Mouse (Mus musculus) C2C12 (cell line): Measurements from ENCODE around the gene Zfp574. TPM values are rescaled to one million over a fixed set of nuclear protein-coding genes. Genes with fewer than 3 reads are reported as not detected.

ENCODE experiments used
- H3K27me3 ChIP-seq: one replicate; pipeline ENCODE4 v1.6.1; 2011; ENCODE audit not compliant: control insufficient read depth, insufficient read depth, insufficient read length
- H3K36me3 ChIP-seq: one replicate; pipeline ENCODE4 v1.6.1; 2011; ENCODE audit not compliant: control insufficient read depth, insufficient read depth
- H3K4me3 ChIP-seq: one replicate; pipeline ENCODE4 v1.5.1; 2011; ENCODE audit warnings: mild to moderate bottlenecking, control low read depth; ENCODE audit not compliant: poor library complexity, insufficient read depth, severe bottlenecking
- H3K79me2 ChIP-seq: one replicate; pipeline ENCODE4 v1.6.1; 2011; ENCODE audit not compliant: control insufficient read depth, insufficient read depth
- H3K79me3 ChIP-seq: one replicate; pipeline ENCODE4 v1.6.1; 2011; ENCODE audit warnings: low read depth, control low read depth
- H3ac ChIP-seq: one replicate; pipeline ENCODE3; 2011; ENCODE audit warnings: low read depth; ENCODE audit not compliant: control insufficient read depth, insufficient read length
- CEBPB ChIP-seq: IDR thresholded peaks from one replicate; pipeline ENCODE4 v1.6.1; 2011; ENCODE audit warnings: low read depth, mild to moderate bottlenecking, control low read depth, moderate library complexity
- CTCF ChIP-seq: IDR thresholded peaks from one replicate; pipeline ENCODE4 v1.5.1; 2011; ENCODE audit not compliant: control insufficient read depth, insufficient read depth, insufficient read length
- FOSL1 ChIP-seq: IDR thresholded peaks from one replicate; pipeline ENCODE4 v1.8.0; 2011; ENCODE audit warnings: mild to moderate bottlenecking, low read length; ENCODE audit not compliant: poor library complexity, insufficient read depth, severe bottlenecking
- MAX ChIP-seq: IDR thresholded peaks from one replicate; pipeline ENCODE4 v1.6.1; 2011; ENCODE audit warnings: mild to moderate bottlenecking, control low read depth
- MYOD1 ChIP-seq: IDR thresholded peaks from one replicate; pipeline ENCODE4 v1.6.1; 2011; ENCODE audit warnings: low read depth; ENCODE audit not compliant: control insufficient read depth, insufficient read length
- MYOG ChIP-seq: IDR thresholded peaks from one replicate; pipeline ENCODE4 v1.6.1; 2011; ENCODE audit not compliant: control insufficient read depth, insufficient read length; ENCODE audit errors: extremely low read depth
- USF1 ChIP-seq: IDR thresholded peaks from one replicate; pipeline ENCODE4 v1.6.1; 2011; ENCODE audit warnings: low read depth, mild to moderate bottlenecking, control low read depth, moderate library complexity
- polyA plus RNA-seq: library from polyadenylated mRNA; unstranded; fragments of >200 nt; fragmentation: generic; extraction: Trizol; gene quantifications from one replicate; pipeline ENCODE4 v1.2.1, GENCODE M21; 2012; ENCODE audit warnings: missing spikeins

Zfp574 gene
- polyA plus RNA-seq, 1 experiment, result 15.5 TPM

DNA sequence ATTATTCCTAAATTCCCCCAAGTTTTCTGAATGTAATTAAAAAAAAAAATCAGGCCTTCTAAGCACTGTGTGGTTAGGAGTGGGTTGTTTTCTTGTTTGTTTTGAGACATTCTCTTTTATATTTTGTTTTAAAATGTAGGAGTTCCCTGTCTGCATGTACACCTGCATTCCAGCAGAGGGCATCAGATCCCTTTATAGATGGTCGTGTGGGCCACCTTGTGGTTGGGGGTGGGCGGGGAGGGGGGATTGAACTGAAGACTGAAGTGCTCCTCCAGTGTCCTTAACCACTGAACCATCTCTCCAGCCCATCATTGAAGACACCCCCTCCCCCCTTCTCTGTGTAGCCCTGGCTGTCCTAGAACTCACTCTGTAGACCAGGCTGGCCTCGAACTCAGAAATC lies 14.3 kb downstream of the Zfp574 start:
- Histone ChIP-seq H3K36me3 (peaks cover 25% of the 10 kb centered on the region), H3K4me3 (no peak overlapping the region), H3ac (no peak overlapping the region), H3K27me3 (no peaks in the 10 kb centered on the region), H3K79me3 (peaks cover 2% of the 10 kb centered on the region), H3K79me2 (peaks cover 8% of the 10 kb centered on the region)
- TF ChIP-seq MYOD1 (no peak), MYOG (no peak), FOSL1 (no peak), CTCF (no peak)

DNA sequence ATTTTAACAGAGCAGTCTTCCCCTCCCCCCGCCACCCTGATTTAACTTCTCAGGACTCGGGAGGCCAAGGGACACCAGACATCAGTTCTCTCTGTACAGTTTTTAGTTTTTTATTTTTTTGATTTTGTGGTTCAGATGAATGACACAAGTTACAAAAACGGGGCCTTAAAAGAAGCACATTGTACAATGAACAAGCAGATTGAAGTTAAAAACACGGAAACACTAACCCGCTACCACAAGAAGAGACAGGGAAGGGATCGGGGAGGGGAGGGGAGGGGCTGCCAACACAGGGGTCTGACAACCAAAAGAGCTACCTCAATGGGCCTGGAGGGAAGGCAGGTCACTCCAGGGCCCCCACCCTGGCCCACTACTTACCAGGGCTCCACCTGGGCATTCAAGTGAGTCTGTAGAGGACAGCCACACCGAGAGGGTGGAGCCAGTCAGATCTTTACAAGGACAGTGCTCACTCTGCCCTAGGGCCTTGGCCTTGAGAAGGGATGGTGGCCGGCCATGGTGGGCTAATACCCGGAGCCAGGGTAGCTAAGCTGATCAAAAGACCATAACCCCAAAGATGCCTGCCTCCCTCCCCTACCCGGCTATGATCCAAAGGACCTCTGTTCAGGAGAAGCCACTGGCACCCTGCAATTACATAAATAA lies 15.0 kb downstream of the Zfp574 start:
- Histone ChIP-seq H3K27me3 (no peaks in the 10 kb centered on the region), H3K79me2 (peaks cover 1% of the 10 kb centered on the region), H3K36me3 (peaks cover 18% of the 10 kb centered on the region), H3K4me3 (no peak overlapping the region), H3ac (no peak overlapping the region), H3K79me3 (peaks cover 2% of the 10 kb centered on the region)
- no peak for TF ChIP-seq MAX
- no peak for TF ChIP-seq CTCF
- no peak for TF ChIP-seq FOSL1
- no peak for TF ChIP-seq MYOG
- no peak for TF ChIP-seq USF1
- TF ChIP-seq CEBPB, result no peak
- TF ChIP-seq MYOD1, result no peak

DNA sequence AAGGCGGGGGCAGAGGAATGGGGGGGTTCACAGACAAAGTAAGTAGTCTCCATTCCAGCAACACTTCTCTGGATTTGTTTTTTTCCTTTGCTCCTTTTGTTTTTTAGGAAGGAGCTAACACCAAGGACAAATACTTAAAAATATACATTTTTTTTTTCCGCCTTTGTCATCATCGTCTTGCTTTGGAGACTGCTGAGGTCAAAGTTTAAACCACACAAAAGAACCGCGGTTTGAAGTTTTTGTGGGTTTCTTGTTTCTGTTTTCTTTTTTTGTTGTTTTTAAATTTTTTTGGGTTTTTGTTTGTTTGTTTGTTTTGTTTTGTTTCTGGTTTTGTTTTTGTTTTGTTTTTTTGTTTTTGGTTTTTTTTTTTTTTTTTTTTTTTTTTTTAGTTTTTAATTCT lies 15.6 kb downstream of the Zfp574 start:
- Histone ChIP-seq H3ac (no peak overlapping the region), H3K36me3 (peaks cover 13% of the 10 kb centered on the region), H3K79me2 (no peaks in the 10 kb centered on the region), H3K4me3 (no peak overlapping the region), H3K27me3 (peaks cover 6% of the 10 kb centered on the region), H3K79me3 (peaks cover 2% of the 10 kb centered on the region)
- TF ChIP-seq CTCF, result no peak
- no peak for TF ChIP-seq USF1
- TF ChIP-seq CEBPB, result no peak
- no peak for TF ChIP-seq FOSL1
- TF ChIP-seq MYOG, result no peak
- TF ChIP-seq MAX, result no peak
- TF ChIP-seq MYOD1, result no peak

DNA sequence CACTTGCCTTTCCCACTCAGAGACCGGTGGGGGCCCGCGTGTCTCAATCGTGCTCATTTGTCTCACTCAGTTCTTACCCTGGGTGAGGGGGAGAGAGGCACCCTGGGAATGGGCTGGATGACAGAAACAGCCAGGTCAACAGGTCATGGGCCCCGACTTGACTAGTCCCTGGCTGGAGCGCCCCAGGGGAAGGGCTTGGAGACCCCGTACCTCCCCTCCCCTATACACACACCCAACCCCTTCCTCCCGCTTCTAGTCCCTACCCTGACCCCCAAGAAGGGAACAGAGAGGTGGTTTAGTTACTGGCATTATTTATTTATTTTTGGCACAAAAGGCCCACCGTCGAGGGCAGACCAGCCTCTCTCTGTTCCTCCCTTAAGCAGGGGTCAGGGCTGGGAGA lies 16.2 kb downstream of the Zfp574 start:
- Histone ChIP-seq H3K79me2 (no peaks in the 10 kb centered on the region), H3K4me3 (no peak overlapping the region), H3ac (no peak overlapping the region), H3K79me3 (no peaks in the 10 kb centered on the region), H3K36me3 (peaks cover 8% of the 10 kb centered on the region), H3K27me3 (peaks cover 9% of the 10 kb centered on the region)
- TF ChIP-seq MYOG, result no peak
- no peak for TF ChIP-seq MAX
- TF ChIP-seq FOSL1, result no peak
- TF ChIP-seq CEBPB, result no peak
- no peak for TF ChIP-seq USF1
- TF ChIP-seq MYOD1, result no peak
- no peak for TF ChIP-seq CTCF

GRCm38 (mm10) chr7:25088968-25089367 lies 16.6 kb downstream of the Zfp574 start:
- Histone ChIP-seq H3ac (no peak overlapping the region), H3K27me3 (peaks cover 9% of the 10 kb centered on the region), H3K79me3 (no peaks in the 10 kb centered on the region), H3K4me3 (no peak overlapping the region), H3K36me3 (peaks cover 3% of the 10 kb centered on the region), H3K79me2 (no peaks in the 10 kb centered on the region)
- TF ChIP-seq CEBPB (no peak), FOSL1 (no peak), MYOG (no peak), USF1 (no peak), MAX (no peak), MYOD1 (no peak), CTCF (no peak)

DNA sequence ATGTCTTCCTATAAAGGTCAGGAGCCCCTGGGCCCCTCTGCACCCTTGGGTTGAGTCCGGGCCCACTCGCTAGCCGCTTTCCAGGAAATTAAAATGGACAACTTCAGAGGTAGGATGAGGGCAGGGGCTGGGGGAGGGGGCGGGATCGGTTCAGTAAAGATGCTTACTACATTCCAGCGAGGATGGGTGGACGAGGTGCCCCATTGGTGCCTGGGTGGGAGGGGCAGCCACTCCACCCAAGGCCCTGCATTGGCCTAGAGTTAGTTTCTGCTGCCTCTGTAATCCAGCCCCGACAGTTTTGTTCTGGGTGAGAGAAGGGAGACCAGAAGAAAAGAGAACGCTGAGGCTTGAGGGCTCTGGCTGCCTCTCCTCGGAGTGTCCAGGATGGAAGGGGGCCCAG lies 17.5 kb downstream of the Zfp574 start:
- Histone ChIP-seq H3K4me3 (no peak overlapping the region), H3K36me3 (no peaks in the 10 kb centered on the region), H3K79me2 (no peaks in the 10 kb centered on the region), H3K79me3 (no peaks in the 10 kb centered on the region), H3ac (no peak overlapping the region), H3K27me3 (peaks cover 15% of the 10 kb centered on the region)
- TF ChIP-seq FOSL1, result no peak
- TF ChIP-seq CEBPB, result no peak
- TF ChIP-seq MYOG, result no peak
- no peak for TF ChIP-seq MAX
- TF ChIP-seq CTCF, result no peak
- TF ChIP-seq USF1, result no peak
- TF ChIP-seq MYOD1, result no peak
